Mouse (Mus musculus) CD4-positive, CD25-positive, alpha-beta regulatory T cell, adult 2 months (primary cell): ENCODE data around the gene Chil1.

Experiments
- DNase-seq: peaks from one replicate; pipeline ENCODE4 v3.0.0-alpha.2; 2012; ENCODE audit warnings: low read depth, low spot score

The Chil1 gene

DNA sequence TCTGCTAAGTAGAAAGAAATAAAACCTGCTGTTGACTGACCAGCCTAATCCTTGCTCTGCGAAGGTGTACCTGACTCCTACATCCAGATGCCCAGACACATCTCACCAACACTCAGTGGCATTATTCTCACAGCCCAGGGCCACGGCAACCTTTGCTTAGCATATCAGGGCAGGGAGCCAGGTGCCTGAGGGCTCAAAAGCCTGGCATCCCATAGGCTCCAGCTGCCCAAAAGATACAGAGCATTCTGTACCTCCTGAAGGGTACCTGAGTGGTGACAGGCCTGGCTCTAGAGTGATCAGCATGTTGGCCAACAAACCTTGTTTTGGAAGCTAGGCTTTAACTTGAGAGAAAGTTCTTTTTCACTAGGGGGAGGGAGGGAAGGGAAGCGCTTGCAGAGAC lies 49.3 kb downstream of the Chil1 start:
- DNase-seq = no peak

DNA sequence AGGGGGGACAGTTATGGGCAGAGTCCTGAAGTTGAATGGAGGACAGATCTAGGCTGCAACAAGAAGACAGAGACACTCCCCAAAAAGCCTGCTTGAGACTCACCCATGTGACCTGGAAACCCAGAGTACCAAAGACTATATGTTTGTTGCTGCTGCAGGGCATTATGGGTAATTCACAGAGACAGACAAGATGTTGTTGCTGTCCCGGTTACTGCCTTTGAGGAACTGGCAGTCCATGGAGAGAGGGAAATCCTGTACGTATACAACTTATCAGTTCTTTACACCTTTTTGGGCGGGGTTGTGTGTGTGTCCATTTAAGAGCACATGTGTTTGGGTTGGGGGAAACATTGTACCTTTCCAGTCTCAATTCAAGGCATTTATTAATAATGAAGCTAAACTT lies 49.7 kb downstream of the Chil1 start:
- no peak for DNase-seq

- DNase-seq = no peak
Observed at GRCm38 (mm10) chr1:134232326-134232725, 50.4 kb downstream of the Chil1 start.

- no peak for DNase-seq
Observed at GRCm38 (mm10) chr1:134232778-134233531, 51.0 kb downstream of the Chil1 start.

- DNase-seq = no peak
Observed at GRCm38 (mm10) chr1:134233681-134234454, 51.9 kb downstream of the Chil1 start.

DNA sequence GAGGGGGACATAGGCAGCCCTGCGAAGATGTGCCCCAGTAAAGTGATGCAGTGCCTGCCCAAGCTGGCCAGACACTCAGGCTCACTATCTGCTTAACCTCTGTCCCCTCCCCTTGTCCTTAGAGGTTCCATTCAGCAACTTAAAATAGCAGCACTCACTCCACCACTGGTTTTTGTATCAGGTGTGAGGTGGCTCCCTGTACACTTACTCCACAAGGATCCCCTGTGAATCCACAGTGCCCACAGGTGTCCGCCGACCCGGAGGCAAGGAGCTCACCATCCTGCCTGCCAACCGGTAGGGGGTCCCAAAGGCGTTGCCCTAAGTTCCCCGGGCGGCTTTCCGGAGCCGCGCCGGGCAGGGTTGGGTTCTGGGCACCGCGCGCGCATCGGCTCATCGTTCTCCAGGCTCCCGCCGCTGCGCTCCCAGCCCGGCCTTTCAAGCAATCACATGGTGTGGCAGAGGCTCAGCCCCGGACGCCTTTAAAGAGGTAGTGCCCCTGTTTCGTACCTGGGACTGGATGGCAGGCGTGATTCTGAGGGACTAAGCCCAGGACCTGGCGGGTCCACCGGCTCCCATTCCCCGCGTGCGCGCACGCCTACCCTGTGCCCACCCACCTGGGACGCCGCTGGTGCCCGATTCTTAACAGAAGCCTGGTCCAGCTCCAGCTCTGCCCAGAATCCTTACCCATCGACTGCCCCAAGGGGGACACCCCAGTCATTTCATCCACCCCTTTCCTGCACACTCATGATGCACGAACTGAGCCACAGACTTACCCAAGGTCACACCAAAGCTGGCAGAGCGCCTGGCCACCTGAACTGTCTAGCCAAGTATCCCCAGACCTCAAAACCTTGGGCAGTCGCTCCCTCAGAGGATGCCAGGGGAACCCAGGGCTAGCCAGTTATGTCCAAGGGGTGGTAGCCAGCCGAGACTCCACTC lies 52.7 kb downstream of the Chil1 start:
- no peak for DNase-seq

- no peak for DNase-seq
Observed at GRCm38 (mm10) chr1:134235391-134235921, 53.5 kb downstream of the Chil1 start, which contains the start of gene Adora1. Gene Adora1 (minus strand): TSS chr1:134235431.

GRCm38 (mm10) chr1:134236142-134236541 lies 54.2 kb downstream of the Chil1 start:
- no peak for DNase-seq

- DNase-seq = no peak
Observed at GRCm38 (mm10) chr1:134237438-134237837, 55.5 kb downstream of the Chil1 start.
